Mouse (Mus musculus) heart, adult 2 months (tissue): ENCODE data around the gene Otc.

ENCODE experiments used
- CTCF ChIP-seq: fragments of 200-600 bp; IDR thresholded peaks from 2 replicates; pipeline ENCODE4 v1.8.1; 2022; ENCODE audit warnings: antibody characterized with exemption, mild to moderate bottlenecking, moderate library complexity
- EP300 ChIP-seq: fragments of 200-500 bp; IDR thresholded peaks from 2 replicates; pipeline ENCODE4 v1.6.1; 2011; ENCODE audit warnings: low read depth, low read length, control low read depth; ENCODE audit not compliant: insufficient read depth
- POLR2A ChIP-seq: fragments of 200-500 bp; IDR thresholded peaks from 2 replicates; pipeline ENCODE4 v1.6.1; 2011; ENCODE audit warnings: mild to moderate bottlenecking, low read depth, low read length, control low read depth; ENCODE audit not compliant: insufficient read depth

DNA sequence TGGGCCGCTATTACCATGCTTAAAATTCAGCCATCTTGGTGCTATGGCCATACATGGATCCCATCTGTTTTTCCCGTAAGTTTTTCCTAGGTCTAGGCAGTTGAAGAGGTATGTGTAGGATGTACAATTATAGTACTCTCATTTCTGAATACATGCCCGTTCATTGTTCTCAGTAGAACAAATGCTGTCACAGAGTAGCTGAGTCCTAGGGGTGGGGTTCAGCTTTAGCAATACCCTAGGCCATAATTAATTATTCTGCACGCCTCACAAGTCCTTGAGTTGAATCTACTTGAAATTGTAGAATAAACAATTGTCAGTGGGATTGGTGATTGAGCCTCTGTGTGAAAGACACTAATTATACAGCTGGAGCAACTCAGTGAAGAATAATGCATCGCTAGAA lies 6.2 kb downstream of the Otc start:
- TF ChIP-seq CTCF (no peak), POLR2A (no peak), EP300 (no peak)
